Mouse (Mus musculus): ENCODE measurements around the gene Gm21981. TPM values are rescaled to one million over a fixed set of nuclear protein-coding genes. Genes with fewer than 3 reads are reported as not detected.

The Gm21981 gene
- polyA plus RNA-seq, 1 experiment = 1.9 TPM

GRCm38 (mm10) chr17:47702548-47703345 lies 8.5 kb upstream of the Gm21981 start:
- DNase-seq (ENCODE audit: low spot score) = no peak

- DNase-seq (ENCODE audit: low spot score) = no peak
Observed at GRCm38 (mm10) chr17:47701793-47702192, 7.5 kb upstream of the Gm21981 start.

GRCm38 (mm10) chr17:47699055-47699454 lies 4.8 kb upstream of the Gm21981 start:
- DNase-seq (ENCODE audit: low spot score) = no peak

GRCm38 (mm10) chr17:47698156-47698555 lies 3.9 kb upstream of the Gm21981 start:
- DNase-seq (ENCODE audit: low spot score) = no peak

DNA sequence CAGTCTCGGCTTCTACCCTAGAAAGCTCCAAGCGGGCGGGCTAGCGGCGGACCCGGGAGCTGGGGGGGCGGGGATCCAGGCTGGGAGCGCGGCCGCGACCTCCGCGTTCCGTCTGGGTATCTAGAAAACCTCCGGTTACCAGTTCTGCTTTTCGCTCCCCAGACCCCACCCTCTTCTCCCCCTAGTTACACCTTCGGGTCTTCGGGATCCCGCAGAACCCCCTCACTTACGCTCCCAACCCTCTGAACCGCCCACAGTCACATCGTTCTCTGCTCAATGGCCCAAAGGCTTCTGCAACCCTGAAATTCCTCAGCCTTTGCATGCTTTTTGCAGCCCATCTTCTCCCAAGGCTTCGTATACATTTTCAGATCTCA lies 1.1 kb upstream of the Gm21981 start:
- DNase-seq (ENCODE audit: low spot score) = no peak

- DNase-seq (ENCODE audit: low spot score) = peak; percentile 97
Observed at GRCm38 (mm10) chr17:47694503-47695336, 465 bp upstream of the Gm21981 start, which contains the start of gene Prickle4. Gene Prickle4, minus strand, starts transcription at chr17:47694736.

DNA sequence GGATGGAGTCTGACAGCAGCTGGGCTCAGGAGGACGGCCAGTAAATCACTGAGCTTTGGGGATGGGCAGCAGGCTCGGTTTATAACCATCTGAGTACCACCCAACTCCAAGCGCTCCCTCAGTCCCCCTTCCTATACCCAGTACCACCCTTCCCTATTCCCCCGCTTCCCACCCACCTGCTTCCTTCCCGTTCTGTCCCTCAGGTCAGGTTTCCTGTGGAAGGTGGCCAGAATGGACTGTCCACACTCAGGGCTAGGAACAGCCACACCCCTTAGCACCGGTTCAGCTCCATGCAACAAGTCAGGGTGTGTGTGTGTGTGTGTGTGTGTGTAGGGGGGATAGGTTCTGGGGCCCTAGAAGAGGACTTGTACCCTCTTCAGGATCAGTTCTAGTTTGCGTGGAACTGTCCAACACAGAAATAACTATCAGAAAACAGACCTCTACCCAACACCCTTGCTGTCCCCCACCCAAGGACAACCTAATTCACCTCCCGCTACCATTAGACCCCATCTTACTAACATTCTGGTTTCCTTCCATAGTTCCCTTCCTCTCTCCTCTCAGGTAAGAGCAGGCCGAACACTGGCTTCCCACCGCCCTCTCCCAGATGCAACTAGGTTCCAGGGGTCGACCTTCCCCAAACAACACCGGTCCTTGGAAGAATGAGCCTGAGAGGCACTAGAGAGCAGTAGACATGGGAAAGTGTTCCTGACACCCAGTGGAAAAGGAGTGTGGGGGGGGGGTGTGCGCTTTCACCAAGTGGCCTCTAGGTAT lies 399 bp downstream of the Gm21981 start:
- no peak for DNase-seq (ENCODE audit: low spot score)

DNA sequence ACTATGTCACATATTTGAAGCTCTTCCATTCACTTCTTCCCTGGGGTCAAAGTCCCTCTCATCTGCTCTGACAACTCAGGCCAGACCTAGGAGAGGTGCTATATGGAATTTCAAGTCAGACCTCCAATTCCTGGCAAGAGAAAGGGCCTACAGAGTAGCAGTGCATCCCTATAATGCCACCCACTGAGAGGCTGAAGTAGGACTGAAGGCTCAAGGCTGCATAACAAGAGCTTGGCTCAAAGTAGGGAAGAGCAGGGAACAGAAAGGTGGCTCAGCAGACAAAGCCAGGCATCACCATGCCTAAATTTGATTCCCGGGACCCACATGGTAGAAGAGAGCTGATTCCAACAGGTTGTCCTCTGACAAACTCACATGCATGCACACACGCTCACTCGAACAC lies 2.6 kb downstream of the Gm21981 start:
- DNase-seq (ENCODE audit: low spot score) = no peak

DNA sequence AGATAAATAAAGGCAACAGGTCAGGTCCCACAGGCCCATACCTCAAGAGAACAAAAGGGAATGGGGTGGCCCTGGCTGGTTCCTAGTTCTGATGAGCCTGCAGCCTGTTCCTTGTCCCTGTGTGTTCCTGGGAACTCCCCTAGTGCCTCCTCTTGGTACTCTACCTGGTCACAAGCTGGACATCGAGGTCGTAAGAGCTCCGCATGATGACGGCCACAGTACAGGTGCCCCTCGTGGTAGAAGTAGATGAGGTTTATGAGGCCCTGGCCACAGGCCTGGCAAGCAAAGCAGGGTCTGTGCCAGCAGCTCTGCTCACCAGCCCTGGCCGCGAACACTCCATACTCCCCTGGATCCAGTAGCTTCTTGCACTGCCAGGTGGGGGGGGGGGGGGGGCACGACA lies 4.4 kb downstream of the Gm21981 start:
- no peak for DNase-seq (ENCODE audit: low spot score)

DNA sequence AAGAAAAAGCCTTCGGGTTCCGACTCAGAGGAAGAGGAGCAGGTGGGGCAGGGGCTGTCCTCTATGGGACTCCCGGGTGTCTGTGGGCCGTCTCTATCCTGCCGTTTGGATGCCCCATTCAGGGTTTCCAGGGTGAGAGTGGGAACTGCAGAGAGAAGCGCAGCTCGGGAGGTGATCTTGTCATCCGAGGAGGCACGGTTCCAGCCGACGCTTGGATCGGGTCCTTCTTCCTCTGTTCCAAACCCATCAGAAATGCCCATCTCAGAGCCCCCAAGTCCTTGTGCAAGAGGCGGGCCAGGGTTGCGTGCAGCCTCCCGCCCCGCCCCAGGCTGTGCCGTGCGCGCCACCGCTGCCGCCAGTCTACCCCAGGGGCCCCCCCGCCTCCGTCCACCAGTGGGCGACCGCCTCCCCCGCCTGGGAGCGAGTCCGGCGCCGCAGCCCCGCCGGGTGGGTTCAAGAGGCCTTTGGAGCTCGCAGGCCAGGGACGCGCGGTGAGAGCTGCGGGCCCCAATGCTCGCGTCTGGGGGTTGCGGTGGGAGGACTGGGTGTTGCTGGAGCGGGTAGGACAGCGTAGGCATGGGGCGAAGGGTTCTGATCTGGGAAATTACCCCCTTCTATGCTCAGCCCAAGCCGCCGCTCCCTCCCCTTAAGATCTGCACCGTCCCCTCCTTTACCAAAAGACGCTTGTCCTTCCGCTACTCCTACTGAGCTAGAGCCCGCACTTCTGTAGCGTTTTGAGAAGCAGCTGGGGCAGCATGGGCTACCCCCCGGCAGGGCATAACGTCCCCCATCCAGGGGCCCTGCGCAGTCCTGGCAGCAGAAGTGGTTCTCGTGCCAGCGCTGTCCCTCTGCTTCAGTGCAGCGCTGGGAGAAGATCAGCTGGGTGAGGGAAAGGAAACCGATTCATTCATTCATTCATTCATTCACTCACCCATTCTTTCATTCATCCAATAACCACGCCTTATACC lies 5.4 kb downstream of the Gm21981 start, which contains the start of gene Frs3:
Frs3 (plus strand) TSS at position 423 of the 968 bp plus-strand sequence.
- peak; percentile 62 for DNase-seq (ENCODE audit: low spot score)

DNA sequence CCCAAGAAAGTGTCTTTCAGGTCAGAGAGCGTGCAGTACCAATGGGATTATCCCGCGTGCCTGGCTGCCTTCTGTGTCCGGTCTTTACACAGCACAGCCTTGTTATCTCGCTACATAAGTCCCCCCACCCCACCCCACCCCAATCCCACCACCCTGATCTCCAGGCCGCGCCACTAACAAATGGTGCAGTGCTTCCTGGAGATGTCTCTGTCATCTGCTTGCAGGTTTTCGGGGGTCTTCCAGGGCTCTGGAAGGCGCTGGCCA lies 6.0 kb downstream of the Gm21981 start, which contains the start of gene Tomm6:
Tomm6 (minus strand) TSS at position 43 of the 264 bp plus-strand sequence.
- no peak for DNase-seq (ENCODE audit: low spot score)

GRCm38 (mm10) chr17:47687409-47688343 lies 6.6 kb downstream of the Gm21981 start:
- DNase-seq (ENCODE audit: low spot score) = peak; percentile 75

DNA sequence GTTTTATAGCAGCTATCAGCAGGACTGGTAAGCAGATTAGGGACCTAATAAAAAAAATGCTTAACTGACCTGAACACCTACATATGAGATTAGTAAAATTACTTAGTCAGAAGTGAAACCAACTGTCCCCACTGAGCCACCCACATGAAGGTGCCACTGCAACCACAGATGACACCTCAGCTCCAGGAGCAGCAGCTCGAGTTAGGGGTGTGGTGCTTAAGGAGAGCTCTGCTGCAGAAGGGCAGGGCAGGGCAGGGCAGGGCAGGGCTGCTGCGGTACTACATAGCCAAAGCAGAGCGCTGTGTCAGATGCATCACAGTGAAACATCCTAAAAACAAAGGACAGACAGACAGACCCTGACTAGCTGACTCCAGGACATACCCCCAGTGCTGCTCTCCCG lies 11.4 kb downstream of the Gm21981 start:
- DNase-seq (ENCODE audit: low spot score) = no peak

GRCm38 (mm10) chr17:47678702-47679101 lies 15.6 kb downstream of the Gm21981 start:
- no peak for DNase-seq (ENCODE audit: low spot score)

GRCm38 (mm10) chr17:47678238-47678637 lies 16.0 kb downstream of the Gm21981 start:
- DNase-seq (ENCODE audit: low spot score) = no peak

DNA sequence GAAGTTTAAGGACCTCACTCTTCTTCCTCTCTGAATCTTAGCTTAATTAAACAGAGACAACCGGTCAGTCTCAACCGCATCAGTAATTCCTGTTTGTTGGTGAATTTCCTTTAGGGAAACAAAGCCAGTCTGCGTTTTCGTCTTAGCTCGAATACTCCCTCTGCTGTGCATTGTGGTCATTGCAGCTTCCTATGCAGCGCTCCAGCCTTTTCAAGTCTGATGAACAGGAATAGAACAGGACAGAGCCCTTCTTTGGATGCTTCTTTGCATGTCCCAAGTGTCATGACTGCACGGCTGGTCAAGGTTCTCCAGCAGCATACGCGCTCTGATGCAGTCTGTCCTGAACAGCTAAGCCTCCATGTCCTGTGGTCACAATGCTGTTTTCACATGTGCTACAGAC lies 17.7 kb downstream of the Gm21981 start:
- no peak for DNase-seq (ENCODE audit: low spot score)

- DNase-seq (ENCODE audit: low spot score) = peak; percentile 56
Observed at GRCm38 (mm10) chr17:47672311-47673111, 21.7 kb downstream of the Gm21981 start.

DNA sequence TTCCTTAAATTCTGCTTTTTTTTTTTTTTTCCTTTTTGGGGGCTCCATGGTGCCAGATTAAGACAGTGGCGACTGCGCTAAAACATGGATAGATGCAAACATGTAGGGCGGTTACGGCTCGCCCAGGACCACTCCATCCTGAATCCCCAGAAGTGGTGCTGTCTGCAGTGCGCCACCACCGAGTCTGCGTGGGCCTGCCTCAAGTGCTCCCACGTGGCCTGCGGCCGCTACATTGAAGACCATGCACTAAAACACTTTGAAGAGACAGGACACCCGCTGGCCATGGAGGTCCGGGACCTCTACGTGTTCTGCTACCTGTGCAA lies 22.3 kb downstream of the Gm21981 start:
- no peak for DNase-seq (ENCODE audit: low spot score)

- no peak for DNase-seq (ENCODE audit: low spot score)
Observed at GRCm38 (mm10) chr17:47669166-47669565, 25.1 kb downstream of the Gm21981 start.

All from urinary bladder, adult 2 months (tissue).